Mouse (Mus musculus) spleen, adult 2 months (tissue): ENCODE results near the gene Cyfip1.

ENCODE experiments used
- CTCF ChIP-seq: fragments of 200-500 bp; IDR thresholded peaks from 2 replicates; pipeline ENCODE4 v1.5.1; 2011; ENCODE audit warnings: mild to moderate bottlenecking, inconsistent platforms; ENCODE audit not compliant: insufficient read depth, insufficient read length, insufficient replicate concordance; ENCODE audit errors: extremely low read depth
- POLR2A ChIP-seq: fragments of 200-500 bp; IDR thresholded peaks from 2 replicates; pipeline ENCODE4 v1.6.1; 2011; ENCODE audit warnings: low read depth, low read length, inconsistent platforms

- no peak for TF ChIP-seq POLR2A
- no peak for TF ChIP-seq CTCF
These were observed 87.1 kb downstream of the Cyfip1 start for GRCm38 (mm10) chr7:55928649-55929048.
